Mouse (Mus musculus): ENCODE measurements around the gene Vipr1. TPM values are rescaled to one million over a fixed set of nuclear protein-coding genes. Genes with fewer than 3 reads are reported as not detected.
A peak's percentile ranks its signal among the peaks of the same experiment; 100 is the strongest.

Gene Vipr1
- total and polyA plus RNA-seq, 2 experiments, result 16.7 to 22.2 TPM

DNA sequence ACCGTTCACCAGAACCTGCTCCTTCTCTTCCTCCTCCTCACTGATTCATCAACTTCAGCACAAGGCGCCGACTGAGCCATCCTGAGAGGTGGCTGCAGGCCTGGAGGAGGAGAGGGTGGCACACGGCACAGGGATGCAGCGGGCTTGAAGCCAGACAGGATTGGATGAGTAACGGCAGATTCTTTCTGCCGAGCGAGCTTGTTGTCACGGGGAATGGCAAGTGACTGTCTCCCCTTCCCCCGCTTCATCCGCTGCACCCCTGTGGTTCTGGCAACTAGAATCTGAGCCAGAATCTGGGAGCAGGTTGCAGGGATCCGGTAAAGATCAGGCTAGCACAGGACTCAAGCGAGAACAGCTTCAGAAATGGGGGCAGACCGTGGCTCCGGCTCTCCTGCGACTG is 2.7 kb upstream of the Vipr1 start:
- no peak for DNase-seq (ENCODE audit: extremely low read depth, low read depth, low spot score)
- peak overlapping the region; percentile 34; the same call in 1 of the 2 replicates for H3K4me3 ChIP-seq (ENCODE audit: insufficient read depth, low read depth, low read length)
- H3K4me1 ChIP-seq (ENCODE audit: control insufficient read depth, insufficient read depth, low read length), result no peaks in the 10 kb centered on the region
- no peak overlapping the region for H3K9ac ChIP-seq (ENCODE audit: low read depth, low read length)
- H3K27ac ChIP-seq (replicated peaks; ENCODE audit: insufficient read depth, low read depth, low read length), result no peak overlapping the region
- no peaks in the 10 kb centered on the region for H3K36me3 ChIP-seq (ENCODE audit: control insufficient read depth, insufficient read depth, low read length)
- peaks cover 8% of the 10 kb centered on the region for H3K27me3 ChIP-seq (ENCODE audit: control insufficient read depth, insufficient read depth, low read length)
- TF ChIP-seq CTCF (IDR thresholded peaks at IDR 0.05; ENCODE audit: low read depth, low read length), result no peak
- no peak for TF ChIP-seq POLR2A (IDR thresholded peaks at IDR 0.05; ENCODE audit: extremely low read depth, insufficient read depth, low read length)
- H3K79me2 ChIP-seq (ENCODE audit: control insufficient read depth, insufficient read depth, low read length), result no peaks in the 10 kb centered on the region
- WGBS, result 60% methylated on average over 16 of the region's 16 CpGs

GRCm38 (mm10) chr9:121641235-121641915 is 1.1 kb upstream of the Vipr1 start:
- Histone ChIP-seq H3K4me3 (ENCODE audit: insufficient read depth, low read depth, low read length) (peak overlapping the region; percentile 56), H3K4me1 (ENCODE audit: control insufficient read depth, insufficient read depth, low read length) (no peaks in the 10 kb centered on the region), H3K79me2 (ENCODE audit: control insufficient read depth, insufficient read depth, low read length) (no peaks in the 10 kb centered on the region), H3K27me3 (ENCODE audit: control insufficient read depth, insufficient read depth, low read length) (peaks cover 8% of the 10 kb centered on the region), H3K9ac (ENCODE audit: low read depth, low read length) (peak overlapping the region; percentile 61), H3K27ac (replicated peaks; ENCODE audit: insufficient read depth, low read depth, low read length) (peak overlapping the region; percentile 8; the same call in 1 of the 2 replicates), H3K36me3 (ENCODE audit: control insufficient read depth, insufficient read depth, low read length) (no peaks in the 10 kb centered on the region)
- WGBS, result 16% methylated on average over 27 of the region's 27 CpGs
- DNase-seq (ENCODE audit: extremely low read depth, low read depth, low spot score), result peak; percentile 12
- TF ChIP-seq CTCF (IDR thresholded peaks at IDR 0.05; ENCODE audit: low read depth, low read length) (no peak), POLR2A (IDR thresholded peaks at IDR 0.05; ENCODE audit: extremely low read depth, insufficient read depth, low read length) (no peak)

DNA sequence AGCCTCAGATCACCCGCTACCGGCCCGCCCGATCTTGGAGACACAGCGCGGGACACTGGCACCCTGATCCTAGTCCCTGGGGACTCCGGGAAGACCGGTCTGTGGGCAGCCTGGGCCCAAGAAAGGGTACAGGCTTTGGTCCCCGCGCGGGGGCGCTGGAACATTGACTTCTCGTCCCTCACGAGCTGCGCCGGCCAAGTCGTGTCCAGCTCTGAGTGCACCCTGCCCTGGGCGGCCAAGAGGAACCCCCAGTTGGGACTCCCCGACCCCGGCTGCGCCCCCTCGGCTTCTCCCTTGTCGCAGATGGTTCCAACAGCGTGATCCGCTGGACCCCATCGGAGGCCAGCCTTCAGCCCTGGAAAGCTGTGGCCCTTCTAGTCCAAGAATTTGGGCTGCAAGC is 515 bp upstream of the Vipr1 start, which contains the start of gene Lyzl4:
Gene Lyzl4, minus strand, starts transcription at position 96 of the 400 bp plus-strand sequence.
- Histone ChIP-seq H3K79me2 (ENCODE audit: control insufficient read depth, insufficient read depth, low read length) (no peaks in the 10 kb centered on the region), H3K4me1 (ENCODE audit: control insufficient read depth, insufficient read depth, low read length) (no peaks in the 10 kb centered on the region), H3K27me3 (ENCODE audit: control insufficient read depth, insufficient read depth, low read length) (peaks cover 10% of the 10 kb centered on the region), H3K4me3 (ENCODE audit: insufficient read depth, low read depth, low read length) (peak within 1 kb of the TSS; percentile 70), H3K36me3 (ENCODE audit: control insufficient read depth, insufficient read depth, low read length) (no peaks in the 10 kb centered on the region), H3K9ac (ENCODE audit: low read depth, low read length) (peak within 1 kb of the TSS; percentile 69), H3K27ac (replicated peaks; ENCODE audit: insufficient read depth, low read depth, low read length) (peak within 1 kb of the TSS; percentile 48; the same call in 1 of the 2 replicates)
- DNase-seq (ENCODE audit: extremely low read depth, low read depth, low spot score), result peak; percentile 27
- no peak for TF ChIP-seq POLR2A (IDR thresholded peaks at IDR 0.05; ENCODE audit: extremely low read depth, insufficient read depth, low read length)
- TF ChIP-seq CTCF (IDR thresholded peaks at IDR 0.05; ENCODE audit: low read depth, low read length), result peak; percentile 68
- under 1% methylated on average over 26 of the region's 26 CpGs for WGBS

DNA sequence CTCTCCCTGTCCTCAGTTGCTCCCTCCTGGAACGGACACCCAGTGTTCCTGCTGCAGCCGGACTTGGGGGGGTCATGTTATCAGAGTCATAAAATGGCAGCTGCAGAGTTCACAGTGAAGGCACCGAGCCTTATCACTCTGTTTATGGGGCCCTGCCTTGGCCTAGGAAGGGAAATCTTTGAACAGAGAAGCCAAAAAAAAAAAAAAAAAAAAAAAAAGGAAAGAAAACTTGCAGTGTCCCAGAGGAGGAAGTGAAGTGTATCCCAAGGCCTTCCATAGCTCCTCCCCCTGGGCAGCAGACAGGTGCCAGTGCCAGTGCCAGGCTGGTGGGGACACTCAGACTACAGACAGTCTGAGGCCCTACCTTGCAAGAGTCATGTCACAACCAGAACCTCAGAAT is 2.3 kb downstream of the Vipr1 start:
- H3K9ac ChIP-seq (ENCODE audit: low read depth, low read length), result no peak overlapping the region
- TF ChIP-seq CTCF (IDR thresholded peaks at IDR 0.05; ENCODE audit: low read depth, low read length) (no peak), POLR2A (IDR thresholded peaks at IDR 0.05; ENCODE audit: extremely low read depth, insufficient read depth, low read length) (no peak)
- no peak overlapping the region for H3K27ac ChIP-seq (replicated peaks; ENCODE audit: insufficient read depth, low read depth, low read length)
- H3K79me2 ChIP-seq (ENCODE audit: control insufficient read depth, insufficient read depth, low read length), result no peaks in the 10 kb centered on the region
- no peaks in the 10 kb centered on the region for H3K36me3 ChIP-seq (ENCODE audit: control insufficient read depth, insufficient read depth, low read length)
- no peaks in the 10 kb centered on the region for H3K4me1 ChIP-seq (ENCODE audit: control insufficient read depth, insufficient read depth, low read length)
- H3K4me3 ChIP-seq (ENCODE audit: insufficient read depth, low read depth, low read length), result peak overlapping the region; percentile 16; the same call in 1 of the 2 replicates
- 68% methylated on average over 3 of the region's 3 CpGs for WGBS
- DNase-seq (ENCODE audit: extremely low read depth, low read depth, low spot score), result no peak
- H3K27me3 ChIP-seq (ENCODE audit: control insufficient read depth, insufficient read depth, low read length), result peaks cover 11% of the 10 kb centered on the region

DNA sequence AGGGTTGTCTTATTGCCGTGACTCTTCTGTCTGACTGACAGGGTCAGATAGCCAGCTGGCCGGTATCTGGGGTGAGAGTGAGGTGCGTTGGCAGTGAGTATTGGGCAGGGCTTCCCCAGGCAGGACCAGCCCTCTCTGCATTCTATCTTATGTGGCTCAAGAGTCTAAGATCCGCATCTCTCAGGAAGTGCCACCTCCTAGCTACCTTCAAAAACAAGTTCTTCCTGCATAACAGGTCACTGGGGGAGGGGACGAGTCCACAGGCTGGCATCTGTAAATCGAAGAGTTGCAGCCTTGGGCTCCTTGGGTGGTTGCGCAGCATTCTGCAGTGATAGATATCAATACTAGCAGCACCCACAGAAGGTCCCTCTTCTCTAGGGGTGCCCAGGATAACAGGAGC is 4.5 kb downstream of the Vipr1 start:
- TF ChIP-seq CTCF (IDR thresholded peaks at IDR 0.05; ENCODE audit: low read depth, low read length) (no peak), POLR2A (IDR thresholded peaks at IDR 0.05; ENCODE audit: extremely low read depth, insufficient read depth, low read length) (no peak)
- Histone ChIP-seq H3K36me3 (ENCODE audit: control insufficient read depth, insufficient read depth, low read length) (no peaks in the 10 kb centered on the region), H3K27me3 (ENCODE audit: control insufficient read depth, insufficient read depth, low read length) (peaks cover 11% of the 10 kb centered on the region), H3K79me2 (ENCODE audit: control insufficient read depth, insufficient read depth, low read length) (no peaks in the 10 kb centered on the region), H3K9ac (ENCODE audit: low read depth, low read length) (peak overlapping the region; percentile 51; the same call in 1 of the 2 replicates), H3K27ac (replicated peaks; ENCODE audit: insufficient read depth, low read depth, low read length) (peak overlapping the region; percentile 42), H3K4me1 (ENCODE audit: control insufficient read depth, insufficient read depth, low read length) (no peaks in the 10 kb centered on the region), H3K4me3 (ENCODE audit: insufficient read depth, low read depth, low read length) (no peak overlapping the region)
- 49% methylated on average over 7 of the region's 7 CpGs for WGBS
- DNase-seq (ENCODE audit: extremely low read depth, low read depth, low spot score), result no peak

DNA sequence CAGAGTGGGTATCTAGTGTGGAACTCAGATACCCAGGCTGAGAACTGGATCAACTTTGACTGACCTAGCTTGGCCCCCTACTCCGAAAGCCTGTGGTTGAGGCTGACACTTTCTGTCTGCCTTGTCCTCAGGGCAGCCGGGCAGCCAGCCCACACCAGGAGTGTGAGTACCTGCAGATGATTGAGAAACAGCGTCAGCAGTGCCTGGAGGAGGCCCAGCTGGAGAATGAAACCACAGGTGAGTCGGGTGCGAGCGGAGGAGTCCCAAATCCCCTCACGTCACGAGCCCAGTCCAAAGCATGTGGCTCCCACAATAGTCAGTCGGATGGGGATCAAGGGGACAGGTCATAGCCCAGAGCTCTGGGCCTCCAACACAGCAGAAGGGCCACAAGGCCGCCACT is 11.2 kb downstream of the Vipr1 start:
- Histone ChIP-seq H3K79me2 (ENCODE audit: control insufficient read depth, insufficient read depth, low read length) (no peaks in the 10 kb centered on the region), H3K27me3 (ENCODE audit: control insufficient read depth, insufficient read depth, low read length) (no peaks in the 10 kb centered on the region), H3K4me1 (ENCODE audit: control insufficient read depth, insufficient read depth, low read length) (no peaks in the 10 kb centered on the region), H3K36me3 (ENCODE audit: control insufficient read depth, insufficient read depth, low read length) (no peaks in the 10 kb centered on the region), H3K4me3 (ENCODE audit: insufficient read depth, low read depth, low read length) (no peak overlapping the region), H3K27ac (replicated peaks; ENCODE audit: insufficient read depth, low read depth, low read length) (no peak overlapping the region), H3K9ac (ENCODE audit: low read depth, low read length) (no peak overlapping the region)
- no peak for TF ChIP-seq POLR2A (IDR thresholded peaks at IDR 0.05; ENCODE audit: extremely low read depth, insufficient read depth, low read length)
- no peak for TF ChIP-seq CTCF (IDR thresholded peaks at IDR 0.05; ENCODE audit: low read depth, low read length)
- no peak for DNase-seq (ENCODE audit: extremely low read depth, low read depth, low spot score)
- WGBS, result 83% methylated on average over 10 of the region's 10 CpGs

Measured in liver, adult 2 months (tissue).